Mouse (Mus musculus): Measurements from ENCODE around the gene Hao1. TPM values are rescaled to one million over a fixed set of nuclear protein-coding genes. Genes with fewer than 3 reads are reported as not detected.

Gene Hao1
- polyA plus RNA-seq, 1 experiment from 2014 or later = not detected

DNA sequence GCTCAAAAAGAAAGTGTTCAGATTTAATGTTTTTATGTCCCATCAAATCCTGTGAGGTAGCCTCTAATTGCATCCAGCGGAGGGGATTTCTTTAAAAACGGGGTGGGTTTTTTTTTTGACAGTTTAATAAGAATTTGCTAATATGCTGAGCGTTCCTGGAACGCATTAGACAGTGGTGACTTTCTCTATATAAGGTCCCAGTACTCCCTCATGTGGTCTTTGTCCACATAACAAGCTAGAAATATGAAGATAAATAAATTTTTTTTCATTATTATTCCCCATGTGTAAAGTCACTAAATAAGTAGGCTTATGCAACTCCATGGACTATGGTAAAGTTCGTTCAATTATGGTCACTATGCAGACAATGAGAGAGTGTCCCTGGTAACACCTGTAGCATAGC lies 13.1 kb downstream of the Hao1 start:
- no peaks in the 10 kb centered on the region for H3K4me1 ChIP-seq (replicated peaks; ENCODE audit: control insufficient read depth, insufficient read depth, low read length)
- H3K4me2 ChIP-seq (replicated peaks; ENCODE audit: low read depth, low read length) = no peak overlapping the region
- ATAC-seq (ENCODE audit: low FRiP score) (no peak), DNase-seq (ENCODE audit: low spot score) (no peak)
- no peak overlapping the region for H3K9ac ChIP-seq (ENCODE audit: low read depth, low read length)
- H3K27me3 ChIP-seq (ENCODE audit: control insufficient read depth, insufficient read depth, low read length) = no peaks in the 10 kb centered on the region
- no peak overlapping the region for H3K27ac ChIP-seq (ENCODE audit: low read depth, low read length)
- H3K36me3 ChIP-seq (ENCODE audit: control insufficient read depth, insufficient read depth, low read length) = no peaks in the 10 kb centered on the region
- no peaks in the 10 kb centered on the region for H3K9me3 ChIP-seq (ENCODE audit: control insufficient read depth, low read length)
- 81% methylated on average over 5 of the region's 5 CpGs for WGBS
- H3K4me3 ChIP-seq (ENCODE audit: low read depth, low read length) = no peak overlapping the region

- H3K9me3 ChIP-seq (ENCODE audit: control insufficient read depth, low read length) = no peaks in the 10 kb centered on the region
- no peak overlapping the region for H3K9ac ChIP-seq (ENCODE audit: low read depth, low read length)
- H3K27me3 ChIP-seq (ENCODE audit: control insufficient read depth, insufficient read depth, low read length) = no peaks in the 10 kb centered on the region
- H3K4me3 ChIP-seq (ENCODE audit: low read depth, low read length) = no peak overlapping the region
- no peak overlapping the region for H3K4me2 ChIP-seq (replicated peaks; ENCODE audit: low read depth, low read length)
- no peaks in the 10 kb centered on the region for H3K4me1 ChIP-seq (replicated peaks; ENCODE audit: control insufficient read depth, insufficient read depth, low read length)
- DNase-seq (ENCODE audit: low spot score) = no peak
- H3K36me3 ChIP-seq (ENCODE audit: control insufficient read depth, insufficient read depth, low read length) = no peaks in the 10 kb centered on the region
- ATAC-seq (ENCODE audit: low FRiP score) = no peak
- 84% methylated on average over 4 of the region's 4 CpGs for WGBS
- no peak overlapping the region for H3K27ac ChIP-seq (ENCODE audit: low read depth, low read length)
Measured at GRCm38 (mm10) chr2:134538451-134538850, 15.7 kb downstream of the Hao1 start.

DNA sequence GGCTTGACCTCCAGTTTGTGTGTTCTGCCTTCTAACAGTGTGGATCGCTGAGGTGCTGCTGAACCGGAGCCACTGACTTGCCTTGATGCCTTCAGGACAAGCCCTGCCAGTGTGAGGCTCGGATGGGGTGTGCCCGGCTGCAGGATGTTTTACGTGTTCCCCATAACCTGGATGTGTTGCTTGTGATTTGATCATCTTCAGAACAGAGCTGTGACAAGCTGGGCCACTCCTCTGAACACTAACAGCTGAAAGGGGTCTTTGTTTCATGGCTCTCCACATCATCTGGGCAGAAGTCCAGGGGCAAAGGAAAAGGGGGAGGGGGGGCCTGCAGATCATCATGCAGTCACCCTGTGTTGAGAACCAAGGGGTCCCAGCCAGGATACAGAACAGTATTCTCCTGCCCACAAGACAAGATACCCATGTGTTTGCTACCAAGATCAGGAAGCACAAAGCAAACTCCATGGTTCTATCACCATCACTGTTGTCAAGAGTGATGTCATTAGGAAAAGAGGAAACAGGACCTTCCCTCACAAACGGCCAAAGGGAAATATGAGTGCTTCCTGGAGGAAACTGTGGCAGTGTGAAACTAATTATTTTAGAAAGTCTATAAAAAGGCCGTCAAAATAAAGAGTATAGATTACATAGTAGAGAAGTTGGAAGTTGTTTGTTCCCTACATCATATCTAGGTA lies 25.9 kb downstream of the Hao1 start:
- no peak overlapping the region for H3K9ac ChIP-seq (ENCODE audit: low read depth, low read length)
- H3K4me1 ChIP-seq (replicated peaks; ENCODE audit: control insufficient read depth, insufficient read depth, low read length) = no peaks in the 10 kb centered on the region
- H3K36me3 ChIP-seq (ENCODE audit: control insufficient read depth, insufficient read depth, low read length) = no peaks in the 10 kb centered on the region
- ATAC-seq (ENCODE audit: low FRiP score) (peak; percentile 35; the same call in 1 of the 2 replicates), DNase-seq (ENCODE audit: low spot score) (peak; percentile 3)
- no peaks in the 10 kb centered on the region for H3K9me3 ChIP-seq (ENCODE audit: control insufficient read depth, low read length)
- 65% methylated on average over 7 of the region's 7 CpGs for WGBS
- no peak overlapping the region for H3K27ac ChIP-seq (ENCODE audit: low read depth, low read length)
- H3K4me2 ChIP-seq (replicated peaks; ENCODE audit: low read depth, low read length) = no peak overlapping the region
- no peaks in the 10 kb centered on the region for H3K27me3 ChIP-seq (ENCODE audit: control insufficient read depth, insufficient read depth, low read length)
- no peak overlapping the region for H3K4me3 ChIP-seq (ENCODE audit: low read depth, low read length)

GRCm38 (mm10) chr2:134527419-134528114 lies 26.6 kb downstream of the Hao1 start:
- Histone ChIP-seq H3K4me3 (ENCODE audit: low read depth, low read length) (no peak overlapping the region), H3K9me3 (ENCODE audit: control insufficient read depth, low read length) (no peaks in the 10 kb centered on the region), H3K27me3 (ENCODE audit: control insufficient read depth, insufficient read depth, low read length) (no peaks in the 10 kb centered on the region), H3K27ac (ENCODE audit: low read depth, low read length) (no peak overlapping the region), H3K4me1 (replicated peaks; ENCODE audit: control insufficient read depth, insufficient read depth, low read length) (no peaks in the 10 kb centered on the region), H3K9ac (ENCODE audit: low read depth, low read length) (no peak overlapping the region), H3K4me2 (replicated peaks; ENCODE audit: low read depth, low read length) (no peak overlapping the region), H3K36me3 (ENCODE audit: control insufficient read depth, insufficient read depth, low read length) (no peaks in the 10 kb centered on the region)
- ATAC-seq (ENCODE audit: low FRiP score) = peak; percentile 30; the same call in 1 of the 2 replicates
- 72% methylated on average over 11 of the region's 11 CpGs for WGBS
- peak; percentile 3 for DNase-seq (ENCODE audit: low spot score)

DNA sequence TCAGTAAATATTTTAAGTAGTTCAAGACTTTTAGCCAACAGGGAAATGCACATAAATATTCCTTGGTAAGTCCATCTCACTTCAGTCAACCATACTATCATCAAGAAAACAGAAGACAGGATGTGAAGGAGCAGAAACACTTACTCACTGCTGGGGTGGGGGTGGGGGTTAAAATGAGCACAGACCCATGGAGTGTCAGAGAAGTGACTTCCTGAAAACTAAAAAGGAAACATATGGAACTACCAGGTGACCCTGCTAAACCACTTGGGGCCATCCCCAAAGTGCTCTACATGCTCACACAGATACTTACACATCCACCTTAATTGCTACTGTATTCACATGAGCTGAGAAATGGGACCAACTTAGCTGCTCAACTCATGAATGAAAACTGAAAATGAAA lies 36.1 kb downstream of the Hao1 start:
- ATAC-seq (ENCODE audit: low FRiP score) = no peak
- no peaks in the 10 kb centered on the region for H3K27me3 ChIP-seq (ENCODE audit: control insufficient read depth, insufficient read depth, low read length)
- no peak overlapping the region for H3K4me2 ChIP-seq (replicated peaks; ENCODE audit: low read depth, low read length)
- H3K4me3 ChIP-seq (ENCODE audit: low read depth, low read length) = no peak overlapping the region
- H3K27ac ChIP-seq (ENCODE audit: low read depth, low read length) = no peak overlapping the region
- no peaks in the 10 kb centered on the region for H3K36me3 ChIP-seq (ENCODE audit: control insufficient read depth, insufficient read depth, low read length)
- no peak overlapping the region for H3K9ac ChIP-seq (ENCODE audit: low read depth, low read length)
- no peak for DNase-seq (ENCODE audit: low spot score)
- H3K4me1 ChIP-seq (replicated peaks; ENCODE audit: control insufficient read depth, insufficient read depth, low read length) = no peaks in the 10 kb centered on the region
- H3K9me3 ChIP-seq (ENCODE audit: control insufficient read depth, low read length) = no peaks in the 10 kb centered on the region

DNA sequence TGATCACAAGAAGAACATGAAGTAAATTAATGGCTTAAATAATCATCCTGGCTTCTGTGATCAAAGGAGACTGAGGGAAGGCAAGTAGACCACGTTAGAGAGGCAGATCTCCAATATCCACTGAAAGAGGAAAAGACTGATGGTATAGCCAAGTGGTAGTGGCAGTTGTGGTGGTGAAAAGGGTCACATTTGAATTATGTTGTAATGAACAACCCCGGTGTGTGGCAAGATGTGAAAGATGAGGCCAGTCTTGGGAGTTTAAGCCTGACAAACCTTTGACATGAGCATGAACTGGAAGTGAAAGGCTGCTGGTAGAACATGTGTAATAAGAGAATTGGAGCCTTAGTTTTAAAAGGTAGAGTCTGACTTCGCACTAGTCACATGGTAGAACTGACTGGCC lies 54.4 kb downstream of the Hao1 start:
- Histone ChIP-seq H3K36me3 (ENCODE audit: control insufficient read depth, insufficient read depth, low read length) (no peaks in the 10 kb centered on the region), H3K4me1 (replicated peaks; ENCODE audit: control insufficient read depth, insufficient read depth, low read length) (no peaks in the 10 kb centered on the region), H3K9me3 (ENCODE audit: control insufficient read depth, low read length) (no peaks in the 10 kb centered on the region), H3K4me2 (replicated peaks; ENCODE audit: low read depth, low read length) (no peak overlapping the region), H3K9ac (ENCODE audit: low read depth, low read length) (no peak overlapping the region), H3K27ac (ENCODE audit: low read depth, low read length) (no peak overlapping the region), H3K27me3 (ENCODE audit: control insufficient read depth, insufficient read depth, low read length) (no peaks in the 10 kb centered on the region), H3K4me3 (ENCODE audit: low read depth, low read length) (no peak overlapping the region)
- ATAC-seq (ENCODE audit: low FRiP score) = no peak
- WGBS = 88% methylated on average over 3 of the region's 3 CpGs
- no peak for DNase-seq (ENCODE audit: low spot score)

GRCm38 (mm10) chr2:134498450-134498849 lies 55.7 kb downstream of the Hao1 start:
- Histone ChIP-seq H3K27ac (ENCODE audit: low read depth, low read length) (no peak overlapping the region), H3K9me3 (ENCODE audit: control insufficient read depth, low read length) (no peaks in the 10 kb centered on the region), H3K4me1 (replicated peaks; ENCODE audit: control insufficient read depth, insufficient read depth, low read length) (no peaks in the 10 kb centered on the region), H3K9ac (ENCODE audit: low read depth, low read length) (no peak overlapping the region), H3K36me3 (ENCODE audit: control insufficient read depth, insufficient read depth, low read length) (no peaks in the 10 kb centered on the region), H3K4me3 (ENCODE audit: low read depth, low read length) (no peak overlapping the region), H3K4me2 (replicated peaks; ENCODE audit: low read depth, low read length) (no peak overlapping the region), H3K27me3 (ENCODE audit: control insufficient read depth, insufficient read depth, low read length) (no peaks in the 10 kb centered on the region)
- WGBS = 78% methylated on average over 7 of the region's 7 CpGs
- DNase-seq (ENCODE audit: low spot score) = no peak
- ATAC-seq (ENCODE audit: low FRiP score) = no peak

DNA sequence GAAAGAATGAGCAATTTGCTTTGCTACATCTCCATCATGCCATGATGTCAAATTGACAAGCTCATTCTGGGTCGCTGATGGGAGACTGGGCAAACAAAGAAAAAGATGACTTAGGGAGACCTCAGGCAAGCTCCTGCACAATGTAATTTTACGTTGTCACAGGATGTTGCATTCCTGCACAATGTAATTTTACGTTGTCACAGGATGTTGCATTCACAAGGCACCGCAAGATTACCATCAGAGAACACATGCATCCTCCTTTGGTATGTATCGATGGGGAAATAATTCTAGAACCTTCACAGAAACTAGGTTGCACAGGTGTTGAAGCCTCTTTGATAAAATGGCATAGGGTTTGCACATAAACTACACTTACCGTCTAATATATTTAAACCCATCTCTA lies 65.5 kb downstream of the Hao1 start:
- ATAC-seq (ENCODE audit: low FRiP score) = no peak
- Histone ChIP-seq H3K27ac (ENCODE audit: low read depth, low read length) (no peak overlapping the region), H3K4me1 (replicated peaks; ENCODE audit: control insufficient read depth, insufficient read depth, low read length) (0 out of 2 replicates have a peak, but pooled peaks cover 2% of the 10 kb centered on the region), H3K36me3 (ENCODE audit: control insufficient read depth, insufficient read depth, low read length) (no peaks in the 10 kb centered on the region), H3K27me3 (ENCODE audit: control insufficient read depth, insufficient read depth, low read length) (no peaks in the 10 kb centered on the region), H3K9me3 (ENCODE audit: control insufficient read depth, low read length) (no peaks in the 10 kb centered on the region), H3K4me2 (replicated peaks; ENCODE audit: low read depth, low read length) (no peak overlapping the region), H3K4me3 (ENCODE audit: low read depth, low read length) (no peak overlapping the region), H3K9ac (ENCODE audit: low read depth, low read length) (no peak overlapping the region)
- WGBS = 86% methylated on average over 6 of the region's 6 CpGs
- no peak for DNase-seq (ENCODE audit: low spot score)
